Mouse (Mus musculus) brain, embryonic 14.5 days (tissue): ENCODE data around the gene Gpn3.

ENCODE experiments used
- CTCF ChIP-seq: fragments of 200-500 bp; IDR thresholded peaks from 2 replicates; pipeline ENCODE4 v1.5.1; 2012; ENCODE audit warnings: inconsistent platforms, mild to moderate bottlenecking, moderate library complexity, borderline replicate concordance; ENCODE audit not compliant: insufficient read depth, insufficient read length; ENCODE audit errors: extremely low read depth
- POLR2A ChIP-seq: fragments of 200-500 bp; IDR thresholded peaks from 2 replicates; pipeline ENCODE4 v1.6.1; 2012; ENCODE audit warnings: mild to moderate bottlenecking, inconsistent platforms, borderline replicate concordance; ENCODE audit not compliant: poor library complexity, insufficient read depth, insufficient read length, severe bottlenecking; ENCODE audit errors: extremely low read depth

- TF ChIP-seq CTCF (no peak), POLR2A (no peak)
Observed at GRCm38 (mm10) chr5:122402160-122402559, 30.5 kb downstream of the Gpn3 start.
